Mouse (Mus musculus): ENCODE results near the gene Kmt2a.

The Kmt2a gene

GRCm38 (mm10) chr9:44879694-44880271 is 1.3 kb downstream of the Kmt2a start:
- DNase-seq (ENCODE audit: low read depth, low spot score) = no peak

- no peak for DNase-seq (ENCODE audit: low read depth, low spot score)
Observed at GRCm38 (mm10) chr9:44878776-44879500, 2.2 kb downstream of the Kmt2a start.

GRCm38 (mm10) chr9:44877686-44878085 is 3.4 kb downstream of the Kmt2a start:
- no peak for DNase-seq (ENCODE audit: low read depth, low spot score)

- no peak for DNase-seq (ENCODE audit: low read depth, low spot score)
Observed at GRCm38 (mm10) chr9:44875476-44875875, 5.6 kb downstream of the Kmt2a start.

- DNase-seq (ENCODE audit: low read depth, low spot score) = no peak
Observed at GRCm38 (mm10) chr9:44874198-44874597, 6.9 kb downstream of the Kmt2a start.

GRCm38 (mm10) chr9:44873665-44874064 is 7.4 kb downstream of the Kmt2a start:
- no peak for DNase-seq (ENCODE audit: low read depth, low spot score)

GRCm38 (mm10) chr9:44868336-44869094 is 12.6 kb downstream of the Kmt2a start:
- no peak for DNase-seq (ENCODE audit: low read depth, low spot score)

GRCm38 (mm10) chr9:44867664-44868063 is 13.4 kb downstream of the Kmt2a start:
- DNase-seq (ENCODE audit: low read depth, low spot score) = no peak

- no peak for DNase-seq (ENCODE audit: low read depth, low spot score)
Observed at GRCm38 (mm10) chr9:44866501-44867240, 14.4 kb downstream of the Kmt2a start.

GRCm38 (mm10) chr9:44861121-44861520 is 20.0 kb downstream of the Kmt2a start:
- DNase-seq (ENCODE audit: low read depth, low spot score) = no peak

GRCm38 (mm10) chr9:44858657-44859056 is 22.4 kb downstream of the Kmt2a start:
- no peak for DNase-seq (ENCODE audit: low read depth, low spot score)

GRCm38 (mm10) chr9:44857405-44857992 is 23.6 kb downstream of the Kmt2a start:
- no peak for DNase-seq (ENCODE audit: low read depth, low spot score)

- DNase-seq (ENCODE audit: low read depth, low spot score) = no peak
Observed at GRCm38 (mm10) chr9:44855153-44855552, 25.9 kb downstream of the Kmt2a start.

GRCm38 (mm10) chr9:44847446-44847845 is 33.6 kb downstream of the Kmt2a start:
- no peak for DNase-seq (ENCODE audit: low read depth, low spot score)

- no peak for DNase-seq (ENCODE audit: low read depth, low spot score)
Observed at GRCm38 (mm10) chr9:44841241-44841640, 39.9 kb downstream of the Kmt2a start.

GRCm38 (mm10) chr9:44836439-44836838 is 44.7 kb downstream of the Kmt2a start:
- DNase-seq (ENCODE audit: low read depth, low spot score) = no peak

GRCm38 (mm10) chr9:44832356-44832755 is 48.7 kb downstream of the Kmt2a start:
- DNase-seq (ENCODE audit: low read depth, low spot score) = no peak

GRCm38 (mm10) chr9:44830506-44830905 is 50.6 kb downstream of the Kmt2a start:
- DNase-seq (ENCODE audit: low read depth, low spot score) = no peak

GRCm38 (mm10) chr9:44828944-44829343 is 52.2 kb downstream of the Kmt2a start:
- DNase-seq (ENCODE audit: low read depth, low spot score) = no peak

GRCm38 (mm10) chr9:44826660-44827059 is 54.4 kb downstream of the Kmt2a start:
- DNase-seq (ENCODE audit: low read depth, low spot score) = no peak

Measured in brain, embryonic 18.5 days (tissue).